Mouse (Mus musculus) midbrain, embryonic 12.5 days (tissue): Measurements from ENCODE around the gene Eef1akmt1. TPM values are rescaled to one million over a fixed set of nuclear protein-coding genes. Genes with fewer than 3 reads are reported as not detected.

Source experiments
- ATAC-seq: fragments of 200-750 bp; cut with Nextera tagmentation; 2 replicates; pipeline ENCODE4 v1.8.0; 2017; ENCODE audit warnings: low read depth, moderate TSS enrichment, moderate library complexity; ENCODE audit not compliant: low FRiP score
- H3K27ac ChIP-seq: fragments of 300-500 bp; sonication (generic); replicated peaks from 2 replicates; pipeline ENCODE4 v1.5.1; 2016; ENCODE audit warnings: mild to moderate bottlenecking
- H3K27me3 ChIP-seq: fragments of 300-500 bp; sonication (generic); 2 replicates; pipeline ENCODE4 v1.6.1; 2016; ENCODE audit warnings: mild to moderate bottlenecking
- H3K36me3 ChIP-seq: fragments of 300-500 bp; sonication (generic); 2 replicates; pipeline ENCODE4 v1.6.1; 2016
- H3K4me1 ChIP-seq: fragments of 300-500 bp; sonication (generic); 2 replicates; pipeline ENCODE4 v1.6.1; 2016
- H3K4me2 ChIP-seq: fragments of 300-500 bp; sonication (generic); replicated peaks from 2 replicates; pipeline ENCODE4 v1.6.1; 2016; ENCODE audit warnings: mild to moderate bottlenecking, moderate library complexity
- H3K4me3 ChIP-seq: fragments of 300-500 bp; sonication (generic); 2 replicates; pipeline ENCODE4 v1.5.1; 2016; ENCODE audit warnings: mild to moderate bottlenecking
- H3K9ac ChIP-seq: fragments of 300-500 bp; sonication (generic); replicated peaks from 2 replicates; pipeline ENCODE4 v1.6.1; 2016; ENCODE audit warnings: mild to moderate bottlenecking, moderate library complexity
- H3K9me3 ChIP-seq: fragments of 300-500 bp; sonication (generic); 2 replicates; pipeline ENCODE4 v1.6.1; 2016; ENCODE audit warnings: mild to moderate bottlenecking
- WGBS: fragments of 180-500 bp; shearing (Covaris S2); methylation state at CpG from one replicate; pipeline ENCODE4 v1.1.7; 2016; 5-methylcytosine and 5-hydroxymethylcytosine counted together
- polyA plus RNA-seq: library from polyadenylated mRNA; unstranded; fragments of >200 nt; fragmentation: Nextera tagmentation; extraction: Ambion mirVana; gene quantifications from 2 replicates; pipeline ENCODE4 v1.2.1, GENCODE M21; 2016

The Eef1akmt1 gene
- polyA plus RNA-seq, 1 experiment from 2014 or later, result 79.2 TPM

DNA sequence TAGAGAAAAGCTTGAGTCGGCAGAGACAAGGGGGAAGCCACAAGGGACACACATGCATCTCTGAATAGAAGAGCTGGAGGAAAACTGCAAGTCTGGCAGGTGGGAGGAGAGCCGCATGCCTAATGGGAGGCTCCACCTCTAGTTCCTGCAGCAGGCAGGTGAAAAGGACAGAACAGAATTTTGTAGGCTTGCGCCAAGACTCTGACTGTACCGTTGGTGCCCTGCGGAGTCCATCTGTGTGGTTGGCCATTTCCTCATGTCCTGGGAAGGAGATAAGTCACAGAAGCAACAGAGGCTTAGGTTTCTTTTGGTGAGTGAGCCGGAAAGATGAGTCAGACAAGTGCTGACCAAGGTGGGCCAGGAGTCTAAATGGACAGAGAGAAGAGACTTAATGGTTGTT lies 67.7 kb downstream of the Eef1akmt1 start:
- no peak overlapping the region for H3K27ac ChIP-seq
- 92% methylated on average over 6 of the region's 6 CpGs for WGBS

More for the DNA sequence above, 67.7 kb downstream of the Eef1akmt1 start:
- Histone ChIP-seq H3K9ac (no peak overlapping the region), H3K4me2 (no peak overlapping the region), H3K36me3 (0 out of 2 replicates have a peak, but pooled peaks cover 5% of the 10 kb centered on the region), H3K27me3 (no peaks in the 10 kb centered on the region), H3K4me3 (no peak overlapping the region), H3K9me3 (no peaks in the 10 kb centered on the region), H3K4me1 (0 out of 2 replicates have a peak, but pooled peaks cover 4% of the 10 kb centered on the region)
- no peak for ATAC-seq

Other genes with a start within 250 kb of the Eef1akmt1 start
- 7.1 and 10.8 TPM in 2 replicates for gene Cryl1, start 173.1 kb downstream of the Eef1akmt1 start, polyA plus RNA-seq
- 14.8 and 17.2 TPM in 2 replicates for gene Ift88, start 147.6 kb downstream of the Eef1akmt1 start, polyA plus RNA-seq
- 3.0 and 3.6 TPM in 2 replicates for gene Il17d, start 46.8 kb downstream of the Eef1akmt1 start, polyA plus RNA-seq
- gene Xpo4, start 93.8 kb upstream of the Eef1akmt1 start, polyA plus RNA-seq, result 25.3 and 25.7 TPM in 2 replicates
- gene Gm49361, start 174.5 kb upstream of the Eef1akmt1 start, polyA plus RNA-seq, result not detected in 2 replicates
- gene Lats2, start 186.8 kb upstream of the Eef1akmt1 start, polyA plus RNA-seq, result 17.0 and 17.1 TPM in 2 replicates
- gene Sap18, start 226.6 kb upstream of the Eef1akmt1 start, polyA plus RNA-seq, result 23.0 and 39.1 TPM in 2 replicates